Mouse (Mus musculus): ENCODE results near the gene Cmss1. TPM values are rescaled to one million over a fixed set of nuclear protein-coding genes. Genes with fewer than 3 reads are reported as not detected.

Cmss1 gene
- polyA plus RNA-seq, 1 experiment from 2014 or later: 38.8 TPM

GRCm38 (mm10) chr16:57362679-57363401 lies 243.8 kb downstream of the Cmss1 start:
- WGBS: 42% methylated on average over 18 of the region's 18 CpGs
- Histone ChIP-seq H3K27me3 (ENCODE audit: control insufficient read depth, insufficient read depth, low read length) (no peaks in the 10 kb centered on the region), H3K4me1 (replicated peaks; ENCODE audit: control insufficient read depth, insufficient read depth, low read length) (peaks cover 7% of the 10 kb centered on the region), H3K36me3 (replicated peaks; ENCODE audit: control insufficient read depth, insufficient read depth) (no peaks in the 10 kb centered on the region), H3K9ac (no peak overlapping the region), H3K9me3 (ENCODE audit: control insufficient read depth, low read length) (no peaks in the 10 kb centered on the region), H3K4me2 (replicated peaks) (peak overlapping the region; percentile 33), H3K27ac (no peak overlapping the region), H3K4me3 (replicated peaks; ENCODE audit: low read length) (no peak overlapping the region)
- ATAC-seq (ENCODE audit: low FRiP score) (peak; percentile 84), DNase-seq (ENCODE audit: low spot score) (peak; percentile 52)

DNA sequence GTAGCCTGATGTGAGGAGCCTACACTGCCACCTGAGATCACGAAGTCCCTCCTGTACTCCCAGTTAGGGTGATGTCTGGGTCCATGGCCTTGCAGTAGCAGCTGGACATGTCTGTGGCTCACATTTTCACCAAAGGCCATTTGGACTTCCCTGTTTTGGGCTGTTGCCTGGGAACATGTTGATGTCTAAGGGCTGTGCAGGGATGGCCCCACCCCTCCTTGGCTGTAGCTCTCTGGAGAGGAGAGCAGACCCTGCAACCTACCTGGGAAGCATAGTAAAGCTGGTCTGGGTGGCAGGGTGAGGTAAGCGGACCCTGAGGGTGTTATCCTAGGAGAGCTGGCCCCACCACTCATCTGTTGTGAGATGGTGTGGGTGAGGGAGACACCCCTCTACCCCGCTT lies 245.9 kb downstream of the Cmss1 start:
- Histone ChIP-seq H3K9me3 (ENCODE audit: control insufficient read depth, low read length) (no peaks in the 10 kb centered on the region), H3K4me2 (replicated peaks) (no peak overlapping the region), H3K36me3 (replicated peaks; ENCODE audit: control insufficient read depth, insufficient read depth) (no peaks in the 10 kb centered on the region), H3K27ac (no peak overlapping the region), H3K4me3 (replicated peaks; ENCODE audit: low read length) (no peak overlapping the region), H3K27me3 (ENCODE audit: control insufficient read depth, insufficient read depth, low read length) (no peaks in the 10 kb centered on the region), H3K9ac (no peak overlapping the region), H3K4me1 (replicated peaks; ENCODE audit: control insufficient read depth, insufficient read depth, low read length) (peaks cover 7% of the 10 kb centered on the region)
- ATAC-seq (ENCODE audit: low FRiP score) (no peak), DNase-seq (ENCODE audit: low spot score) (no peak)
- 94% methylated on average over 3 of the region's 3 CpGs for WGBS

DNA sequence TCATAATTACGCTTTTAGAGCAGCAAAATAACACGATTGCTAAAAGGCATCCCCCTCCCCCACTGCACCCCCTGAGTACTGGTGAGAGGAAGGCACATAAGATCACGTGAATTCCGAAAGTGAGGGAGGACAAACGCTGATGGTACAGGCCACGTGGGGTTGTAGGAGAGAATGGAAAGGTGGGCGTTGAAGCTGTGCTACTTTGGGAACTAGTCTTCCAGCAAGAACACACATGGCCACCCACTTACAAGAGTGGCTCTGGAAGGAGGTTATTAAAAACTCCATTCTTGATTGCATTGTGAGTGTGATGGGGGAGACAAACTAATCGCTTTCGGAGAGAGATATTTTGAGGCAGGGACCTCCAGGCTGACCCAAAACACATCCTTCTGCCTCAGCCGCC lies 247.4 kb downstream of the Cmss1 start:
- Histone ChIP-seq H3K9me3 (ENCODE audit: control insufficient read depth, low read length) (no peaks in the 10 kb centered on the region), H3K36me3 (replicated peaks; ENCODE audit: control insufficient read depth, insufficient read depth) (no peaks in the 10 kb centered on the region), H3K4me2 (replicated peaks) (no peak overlapping the region), H3K4me1 (replicated peaks; ENCODE audit: control insufficient read depth, insufficient read depth, low read length) (peaks cover 5% of the 10 kb centered on the region), H3K27ac (no peak overlapping the region), H3K27me3 (ENCODE audit: control insufficient read depth, insufficient read depth, low read length) (no peaks in the 10 kb centered on the region), H3K4me3 (replicated peaks; ENCODE audit: low read length) (no peak overlapping the region), H3K9ac (no peak overlapping the region)
- ATAC-seq (ENCODE audit: low FRiP score) (no peak), DNase-seq (ENCODE audit: low spot score) (no peak)
- WGBS: 91% methylated on average over 10 of the region's 10 CpGs

DNA sequence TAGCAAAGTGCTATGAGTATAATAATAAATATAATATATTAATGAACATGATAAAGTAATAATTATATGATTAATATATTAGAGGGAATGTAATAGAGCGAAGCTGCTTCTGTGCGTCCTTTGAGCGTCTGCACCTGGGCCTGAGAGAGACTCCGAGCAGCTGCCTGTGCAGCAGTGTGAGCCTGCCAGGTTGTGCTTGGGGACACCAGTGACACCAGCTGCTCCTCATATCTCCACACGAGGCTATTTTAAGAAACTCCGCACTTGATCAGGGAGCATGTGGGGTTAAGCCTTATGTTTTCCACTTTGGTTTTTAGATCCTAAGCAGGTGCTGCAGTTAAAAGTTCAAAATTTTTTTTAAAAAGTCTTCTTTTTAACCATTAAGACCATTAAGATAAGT lies 249.7 kb downstream of the Cmss1 start:
- no peaks in the 10 kb centered on the region for H3K4me1 ChIP-seq (replicated peaks; ENCODE audit: control insufficient read depth, insufficient read depth, low read length)
- no peak for ATAC-seq (ENCODE audit: low FRiP score)

GRCm38 (mm10) chr16:57356454-57356853 lies 250.2 kb downstream of the Cmss1 start:
- H3K9ac ChIP-seq: no peak overlapping the region
- WGBS: 76% methylated on average over 6 of the region's 6 CpGs
- no peaks in the 10 kb centered on the region for H3K9me3 ChIP-seq (ENCODE audit: control insufficient read depth, low read length)
- no peaks in the 10 kb centered on the region for H3K36me3 ChIP-seq (replicated peaks; ENCODE audit: control insufficient read depth, insufficient read depth)
- DNase-seq (ENCODE audit: low spot score): no peak
- H3K4me1 ChIP-seq (replicated peaks; ENCODE audit: control insufficient read depth, insufficient read depth, low read length): no peaks in the 10 kb centered on the region
- no peak overlapping the region for H3K4me3 ChIP-seq (replicated peaks; ENCODE audit: low read length)
- no peaks in the 10 kb centered on the region for H3K27me3 ChIP-seq (ENCODE audit: control insufficient read depth, insufficient read depth, low read length)
- no peak for ATAC-seq (ENCODE audit: low FRiP score)
- H3K27ac ChIP-seq: no peak overlapping the region
- no peak overlapping the region for H3K4me2 ChIP-seq (replicated peaks)

More for the DNA sequence above, 249.7 kb downstream of the Cmss1 start:
- no peak overlapping the region for H3K27ac ChIP-seq
- no peaks in the 10 kb centered on the region for H3K36me3 ChIP-seq (replicated peaks; ENCODE audit: control insufficient read depth, insufficient read depth)
- no peak overlapping the region for H3K4me3 ChIP-seq (replicated peaks; ENCODE audit: low read length)
- H3K4me2 ChIP-seq (replicated peaks): no peak overlapping the region
- WGBS: 74% methylated on average over 6 of the region's 6 CpGs
- DNase-seq (ENCODE audit: low spot score): no peak
- H3K9me3 ChIP-seq (ENCODE audit: control insufficient read depth, low read length): no peaks in the 10 kb centered on the region
- no peak overlapping the region for H3K9ac ChIP-seq
- no peaks in the 10 kb centered on the region for H3K27me3 ChIP-seq (ENCODE audit: control insufficient read depth, insufficient read depth, low read length)

GRCm38 (mm10) chr16:57353932-57354331 lies 252.7 kb downstream of the Cmss1 start:
- ATAC-seq (ENCODE audit: low FRiP score) (no peak), DNase-seq (ENCODE audit: low spot score) (no peak)
- H3K9ac ChIP-seq: no peak overlapping the region
- no peak overlapping the region for H3K4me3 ChIP-seq (replicated peaks; ENCODE audit: low read length)
- no peaks in the 10 kb centered on the region for H3K27me3 ChIP-seq (ENCODE audit: control insufficient read depth, insufficient read depth, low read length)
- no peak overlapping the region for H3K4me2 ChIP-seq (replicated peaks)
- no peaks in the 10 kb centered on the region for H3K9me3 ChIP-seq (ENCODE audit: control insufficient read depth, low read length)
- no peaks in the 10 kb centered on the region for H3K36me3 ChIP-seq (replicated peaks; ENCODE audit: control insufficient read depth, insufficient read depth)
- 88% methylated on average over 6 of the region's 6 CpGs for WGBS
- H3K27ac ChIP-seq: no peak overlapping the region
- H3K4me1 ChIP-seq (replicated peaks; ENCODE audit: control insufficient read depth, insufficient read depth, low read length): no peaks in the 10 kb centered on the region

DNA sequence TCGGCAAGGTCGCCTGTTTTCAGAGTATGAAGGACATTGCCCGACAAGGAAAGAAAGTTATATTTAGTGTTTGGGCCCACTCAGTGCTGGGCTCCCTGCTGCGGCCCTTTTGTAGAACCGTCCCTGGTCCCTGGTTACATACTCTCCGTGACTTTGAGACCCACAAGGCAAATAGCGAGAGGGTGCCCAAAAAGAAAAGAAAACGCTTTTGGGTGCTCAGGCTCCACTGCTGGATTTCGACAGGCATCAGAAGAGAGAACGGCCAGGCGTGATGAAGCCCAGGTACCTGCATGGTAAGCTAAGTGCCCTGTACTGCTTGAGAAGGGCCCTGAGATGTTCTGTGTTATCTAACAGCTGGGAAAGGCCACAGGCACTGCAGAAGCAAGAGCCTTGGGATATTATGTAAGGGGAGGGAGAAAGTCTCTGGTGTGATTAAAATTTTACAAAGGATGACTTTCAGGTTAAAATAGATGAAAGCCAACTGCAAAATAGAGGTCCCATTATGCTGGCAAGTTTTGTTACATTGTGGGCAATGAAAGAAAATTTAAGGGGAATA lies 253.4 kb downstream of the Cmss1 start:
- Histone ChIP-seq H3K27ac (no peak overlapping the region), H3K9ac (no peak overlapping the region), H3K27me3 (ENCODE audit: control insufficient read depth, insufficient read depth, low read length) (no peaks in the 10 kb centered on the region), H3K4me3 (replicated peaks; ENCODE audit: low read length) (no peak overlapping the region), H3K9me3 (ENCODE audit: control insufficient read depth, low read length) (no peaks in the 10 kb centered on the region), H3K4me2 (replicated peaks) (no peak overlapping the region), H3K36me3 (replicated peaks; ENCODE audit: control insufficient read depth, insufficient read depth) (no peaks in the 10 kb centered on the region), H3K4me1 (replicated peaks; ENCODE audit: control insufficient read depth, insufficient read depth, low read length) (no peaks in the 10 kb centered on the region)
- no peak for ATAC-seq (ENCODE audit: low FRiP score)
- WGBS: 86% methylated on average over 11 of the region's 11 CpGs
- no peak for DNase-seq (ENCODE audit: low spot score)

GRCm38 (mm10) chr16:57352751-57353150 lies 253.9 kb downstream of the Cmss1 start, which contains the start of gene Filip1l:
Gene Filip1l (plus strand): TSS chr16:57353093.
- H3K9ac ChIP-seq: no peak within 1 kb of the TSS
- H3K9me3 ChIP-seq (ENCODE audit: control insufficient read depth, low read length): no peaks in the 10 kb centered on the region
- ATAC-seq (ENCODE audit: low FRiP score) (no peak), DNase-seq (ENCODE audit: low spot score) (no peak)
- no peak within 1 kb of the TSS for H3K4me2 ChIP-seq (replicated peaks)
- no peak within 1 kb of the TSS for H3K4me3 ChIP-seq (replicated peaks; ENCODE audit: low read length)
- no peaks in the 10 kb centered on the region for H3K27me3 ChIP-seq (ENCODE audit: control insufficient read depth, insufficient read depth, low read length)
- H3K36me3 ChIP-seq (replicated peaks; ENCODE audit: control insufficient read depth, insufficient read depth): no peaks in the 10 kb centered on the region
- H3K27ac ChIP-seq: no peak within 1 kb of the TSS
- H3K4me1 ChIP-seq (replicated peaks; ENCODE audit: control insufficient read depth, insufficient read depth, low read length): no peaks in the 10 kb centered on the region
- 76% methylated on average over 6 of the region's 6 CpGs for WGBS

DNA sequence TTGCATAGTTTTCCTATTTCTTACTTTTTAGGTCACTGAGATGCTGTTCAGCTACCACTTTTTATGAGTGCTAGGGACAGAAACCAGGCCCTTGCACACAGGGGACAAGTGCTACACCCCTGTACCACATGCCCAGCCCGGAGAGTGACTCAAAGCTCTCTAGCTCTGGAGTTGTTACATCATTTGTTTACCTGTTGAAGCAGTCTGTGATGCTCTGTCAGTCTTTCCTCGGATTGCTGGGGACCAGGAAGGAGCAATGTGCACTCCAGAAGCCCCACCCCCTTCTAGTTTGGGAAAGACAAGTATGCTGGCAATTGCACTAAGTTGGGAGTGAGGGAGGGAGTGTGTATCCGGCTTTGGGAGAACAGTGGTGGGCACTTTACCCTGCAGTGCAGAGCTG lies 257.0 kb downstream of the Cmss1 start:
- DNase-seq (ENCODE audit: low spot score) (no peak), ATAC-seq (ENCODE audit: low FRiP score) (no peak)
- Histone ChIP-seq H3K4me2 (replicated peaks) (no peak overlapping the region), H3K9ac (no peak overlapping the region), H3K27me3 (ENCODE audit: control insufficient read depth, insufficient read depth, low read length) (no peaks in the 10 kb centered on the region), H3K4me3 (replicated peaks; ENCODE audit: low read length) (no peak overlapping the region), H3K36me3 (replicated peaks; ENCODE audit: control insufficient read depth, insufficient read depth) (no peaks in the 10 kb centered on the region), H3K27ac (no peak overlapping the region), H3K9me3 (ENCODE audit: control insufficient read depth, low read length) (no peaks in the 10 kb centered on the region), H3K4me1 (replicated peaks; ENCODE audit: control insufficient read depth, insufficient read depth, low read length) (no peaks in the 10 kb centered on the region)
- WGBS: 68% methylated on average over 3 of the region's 3 CpGs

Data from hindbrain, embryonic 14.5 days (tissue).